Mouse (Mus musculus): ENCODE data around the gene Lrrc4c. TPM values are rescaled to one million over a fixed set of nuclear protein-coding genes. Genes with fewer than 3 reads are reported as not detected.

Lrrc4c gene
- polyA plus RNA-seq, 1 experiment from 2014 or later: 1.8 TPM

- no peaks in the 10 kb centered on the region for H3K27me3 ChIP-seq (replicated peaks; ENCODE audit: control insufficient read depth, insufficient read depth, low read length)
- H3K4me1 ChIP-seq (ENCODE audit: control insufficient read depth, insufficient read depth, low read length): no peaks in the 10 kb centered on the region
- H3K9me3 ChIP-seq (ENCODE audit: control insufficient read depth, low read length): no peaks in the 10 kb centered on the region
- H3K4me2 ChIP-seq (ENCODE audit: low read depth, low read length): no peak overlapping the region
- H3K36me3 ChIP-seq (ENCODE audit: control insufficient read depth, insufficient read depth, low read length): no peaks in the 10 kb centered on the region
- H3K4me3 ChIP-seq (ENCODE audit: low read length): no peak overlapping the region
- H3K9ac ChIP-seq (ENCODE audit: low read depth, low read length): no peak overlapping the region
- ATAC-seq: no peak
- no peak overlapping the region for H3K27ac ChIP-seq (ENCODE audit: low read length)
These were observed 405.4 kb downstream of the Lrrc4c start for GRCm38 (mm10) chr2:96723395-96723794.

- Histone ChIP-seq H3K27me3 (replicated peaks; ENCODE audit: control insufficient read depth, insufficient read depth, low read length) (no peaks in the 10 kb centered on the region), H3K27ac (ENCODE audit: low read length) (no peak overlapping the region), H3K9me3 (ENCODE audit: control insufficient read depth, low read length) (no peaks in the 10 kb centered on the region), H3K4me3 (ENCODE audit: low read length) (no peak overlapping the region), H3K9ac (ENCODE audit: low read depth, low read length) (no peak overlapping the region), H3K4me2 (ENCODE audit: low read depth, low read length) (no peak overlapping the region), H3K36me3 (ENCODE audit: control insufficient read depth, insufficient read depth, low read length) (no peaks in the 10 kb centered on the region), H3K4me1 (ENCODE audit: control insufficient read depth, insufficient read depth, low read length) (no peaks in the 10 kb centered on the region)
- ATAC-seq: no peak
These were observed 418.1 kb downstream of the Lrrc4c start for GRCm38 (mm10) chr2:96736081-96736480.

- H3K27ac ChIP-seq (ENCODE audit: low read length): no peak overlapping the region
- H3K9me3 ChIP-seq (ENCODE audit: control insufficient read depth, low read length): no peaks in the 10 kb centered on the region
- H3K4me1 ChIP-seq (ENCODE audit: control insufficient read depth, insufficient read depth, low read length): no peaks in the 10 kb centered on the region
- H3K4me3 ChIP-seq (ENCODE audit: low read length): no peak overlapping the region
- H3K36me3 ChIP-seq (ENCODE audit: control insufficient read depth, insufficient read depth, low read length): no peaks in the 10 kb centered on the region
- no peak overlapping the region for H3K9ac ChIP-seq (ENCODE audit: low read depth, low read length)
- no peak for ATAC-seq
- no peak overlapping the region for H3K4me2 ChIP-seq (ENCODE audit: low read depth, low read length)
- no peaks in the 10 kb centered on the region for H3K27me3 ChIP-seq (replicated peaks; ENCODE audit: control insufficient read depth, insufficient read depth, low read length)
These were observed 437.1 kb downstream of the Lrrc4c start for GRCm38 (mm10) chr2:96755066-96755465.

- Histone ChIP-seq H3K36me3 (ENCODE audit: control insufficient read depth, insufficient read depth, low read length) (no peaks in the 10 kb centered on the region), H3K4me2 (ENCODE audit: low read depth, low read length) (no peak overlapping the region), H3K9ac (ENCODE audit: low read depth, low read length) (no peak overlapping the region), H3K9me3 (ENCODE audit: control insufficient read depth, low read length) (no peaks in the 10 kb centered on the region), H3K4me1 (ENCODE audit: control insufficient read depth, insufficient read depth, low read length) (no peaks in the 10 kb centered on the region), H3K4me3 (ENCODE audit: low read length) (no peak overlapping the region), H3K27ac (ENCODE audit: low read length) (no peak overlapping the region), H3K27me3 (replicated peaks; ENCODE audit: control insufficient read depth, insufficient read depth, low read length) (no peaks in the 10 kb centered on the region)
- ATAC-seq: no peak
- WGBS: 47% methylated on average over 1 of the region's 1 CpGs
These were observed 439.7 kb downstream of the Lrrc4c start for GRCm38 (mm10) chr2:96757701-96758100.

- 55% methylated on average over 5 of the region's 5 CpGs for WGBS
- Histone ChIP-seq H3K9ac (ENCODE audit: low read depth, low read length) (no peak overlapping the region), H3K27me3 (replicated peaks; ENCODE audit: control insufficient read depth, insufficient read depth, low read length) (no peaks in the 10 kb centered on the region), H3K27ac (ENCODE audit: low read length) (no peak overlapping the region), H3K9me3 (ENCODE audit: control insufficient read depth, low read length) (no peaks in the 10 kb centered on the region), H3K4me1 (ENCODE audit: control insufficient read depth, insufficient read depth, low read length) (no peaks in the 10 kb centered on the region), H3K4me3 (ENCODE audit: low read length) (no peak overlapping the region), H3K4me2 (ENCODE audit: low read depth, low read length) (no peak overlapping the region), H3K36me3 (ENCODE audit: control insufficient read depth, insufficient read depth, low read length) (no peaks in the 10 kb centered on the region)
- no peak for ATAC-seq
These were observed 445.6 kb downstream of the Lrrc4c start for GRCm38 (mm10) chr2:96763538-96763937.

GRCm38 (mm10) chr2:96775376-96775775 lies 457.4 kb downstream of the Lrrc4c start:
- H3K4me3 ChIP-seq (ENCODE audit: low read length): no peak overlapping the region
- H3K4me1 ChIP-seq (ENCODE audit: control insufficient read depth, insufficient read depth, low read length): no peaks in the 10 kb centered on the region
- no peaks in the 10 kb centered on the region for H3K27me3 ChIP-seq (replicated peaks; ENCODE audit: control insufficient read depth, insufficient read depth, low read length)
- H3K36me3 ChIP-seq (ENCODE audit: control insufficient read depth, insufficient read depth, low read length): no peaks in the 10 kb centered on the region
- no peaks in the 10 kb centered on the region for H3K9me3 ChIP-seq (ENCODE audit: control insufficient read depth, low read length)
- H3K9ac ChIP-seq (ENCODE audit: low read depth, low read length): no peak overlapping the region
- H3K4me2 ChIP-seq (ENCODE audit: low read depth, low read length): no peak overlapping the region
- no peak for ATAC-seq
- H3K27ac ChIP-seq (ENCODE audit: low read length): no peak overlapping the region

GRCm38 (mm10) chr2:96796681-96797385 lies 478.9 kb downstream of the Lrrc4c start:
- Histone ChIP-seq H3K4me3 (ENCODE audit: low read length) (no peak overlapping the region), H3K27me3 (replicated peaks; ENCODE audit: control insufficient read depth, insufficient read depth, low read length) (no peaks in the 10 kb centered on the region), H3K4me2 (ENCODE audit: low read depth, low read length) (no peak overlapping the region), H3K4me1 (ENCODE audit: control insufficient read depth, insufficient read depth, low read length) (no peaks in the 10 kb centered on the region), H3K9me3 (ENCODE audit: control insufficient read depth, low read length) (no peaks in the 10 kb centered on the region), H3K9ac (ENCODE audit: low read depth, low read length) (no peak overlapping the region), H3K36me3 (ENCODE audit: control insufficient read depth, insufficient read depth, low read length) (no peaks in the 10 kb centered on the region), H3K27ac (ENCODE audit: low read length) (no peak overlapping the region)
- 28% methylated on average over 6 of the region's 6 CpGs for WGBS
- peak; percentile 26; the same call in 1 of the 2 replicates for ATAC-seq

- no peak overlapping the region for H3K9ac ChIP-seq (ENCODE audit: low read depth, low read length)
- no peak overlapping the region for H3K4me3 ChIP-seq (ENCODE audit: low read length)
- H3K36me3 ChIP-seq (ENCODE audit: control insufficient read depth, insufficient read depth, low read length): no peaks in the 10 kb centered on the region
- H3K27ac ChIP-seq (ENCODE audit: low read length): no peak overlapping the region
- no peaks in the 10 kb centered on the region for H3K4me1 ChIP-seq (ENCODE audit: control insufficient read depth, insufficient read depth, low read length)
- ATAC-seq: no peak
- WGBS: 75% methylated on average over 5 of the region's 5 CpGs
- H3K4me2 ChIP-seq (ENCODE audit: low read depth, low read length): no peak overlapping the region
- H3K27me3 ChIP-seq (replicated peaks; ENCODE audit: control insufficient read depth, insufficient read depth, low read length): no peaks in the 10 kb centered on the region
- no peaks in the 10 kb centered on the region for H3K9me3 ChIP-seq (ENCODE audit: control insufficient read depth, low read length)
These were observed 532.9 kb downstream of the Lrrc4c start for GRCm38 (mm10) chr2:96850839-96851396.

GRCm38 (mm10) chr2:96853797-96854196 lies 535.8 kb downstream of the Lrrc4c start:
- Histone ChIP-seq H3K9me3 (ENCODE audit: control insufficient read depth, low read length) (no peaks in the 10 kb centered on the region), H3K4me3 (ENCODE audit: low read length) (no peak overlapping the region), H3K36me3 (ENCODE audit: control insufficient read depth, insufficient read depth, low read length) (no peaks in the 10 kb centered on the region), H3K9ac (ENCODE audit: low read depth, low read length) (no peak overlapping the region), H3K4me1 (ENCODE audit: control insufficient read depth, insufficient read depth, low read length) (no peaks in the 10 kb centered on the region), H3K27me3 (replicated peaks; ENCODE audit: control insufficient read depth, insufficient read depth, low read length) (no peaks in the 10 kb centered on the region), H3K27ac (ENCODE audit: low read length) (no peak overlapping the region), H3K4me2 (ENCODE audit: low read depth, low read length) (no peak overlapping the region)
- ATAC-seq: no peak
- 96% methylated on average over 1 of the region's 1 CpGs for WGBS

GRCm38 (mm10) chr2:96876062-96876461 lies 558.1 kb downstream of the Lrrc4c start:
- Histone ChIP-seq H3K27ac (ENCODE audit: low read length) (no peak overlapping the region), H3K4me2 (ENCODE audit: low read depth, low read length) (no peak overlapping the region), H3K36me3 (ENCODE audit: control insufficient read depth, insufficient read depth, low read length) (no peaks in the 10 kb centered on the region), H3K9me3 (ENCODE audit: control insufficient read depth, low read length) (no peaks in the 10 kb centered on the region), H3K9ac (ENCODE audit: low read depth, low read length) (no peak overlapping the region), H3K4me1 (ENCODE audit: control insufficient read depth, insufficient read depth, low read length) (no peaks in the 10 kb centered on the region), H3K27me3 (replicated peaks; ENCODE audit: control insufficient read depth, insufficient read depth, low read length) (no peaks in the 10 kb centered on the region), H3K4me3 (ENCODE audit: low read length) (no peak overlapping the region)
- no peak for ATAC-seq
- WGBS: 97% methylated on average over 1 of the region's 1 CpGs

Data from intestine, embryonic 16.5 days (tissue).